Mouse (Mus musculus) heart, postnatal 0 days (tissue): ENCODE data around the gene Kdm4d. TPM values are rescaled to one million over a fixed set of nuclear protein-coding genes. Genes with fewer than 3 reads are reported as not detected.

Source experiments
- ATAC-seq: fragments of 200-750 bp; cut with Nextera tagmentation; 2 replicates; pipeline ENCODE4 v1.8.0; 2017; ENCODE audit warnings: low read depth, moderate number of reproducible peaks, moderate library complexity; ENCODE audit not compliant: insufficient read depth
- DNase-seq: peaks from one replicate; pipeline ENCODE4 v3.0.0-alpha.2; 2016; ENCODE audit warnings: low spot score
- H3K27ac ChIP-seq: fragments of 300-500 bp; sonication (generic); 2 replicates; pipeline ENCODE4 v1.5.1; 2014; ENCODE audit warnings: low read depth, mild to moderate bottlenecking
- H3K27me3 ChIP-seq: fragments of 300-500 bp; sonication (generic); 2 replicates; pipeline ENCODE4 v1.6.1; 2014; ENCODE audit warnings: low read length, mixed read lengths; ENCODE audit not compliant: control insufficient read depth, insufficient read depth
- H3K36me3 ChIP-seq: fragments of 300-500 bp; sonication (generic); replicated peaks from 2 replicates; pipeline ENCODE4 v1.6.1; 2014; ENCODE audit warnings: low read length, mixed read lengths; ENCODE audit not compliant: control insufficient read depth, insufficient read depth
- H3K4me1 ChIP-seq: fragments of 300-500 bp; sonication (generic); 2 replicates; pipeline ENCODE4 v1.6.1; 2014; ENCODE audit warnings: antibody characterized with exemption; ENCODE audit not compliant: control insufficient read depth, insufficient read depth
- H3K4me2 ChIP-seq: fragments of 300-500 bp; sonication (generic); 2 replicates; pipeline ENCODE4 v1.6.1; 2014; ENCODE audit warnings: low read depth, mild to moderate bottlenecking, low read length, moderate library complexity
- H3K4me3 ChIP-seq: fragments of 300-500 bp; sonication (generic); 2 replicates; pipeline ENCODE4 v1.5.1; 2014; ENCODE audit warnings: low read depth, low read length
- H3K9ac ChIP-seq: fragments of 300-500 bp; sonication (generic); replicated peaks from 2 replicates; pipeline ENCODE4 v1.6.1; 2014; ENCODE audit warnings: low read depth, low read length, mixed read lengths
- H3K9me3 ChIP-seq: fragments of 300-500 bp; sonication (generic); replicated peaks from 2 replicates; pipeline ENCODE4 v1.6.1; 2016; ENCODE audit warnings: low read length; ENCODE audit not compliant: control insufficient read depth
- CTCF ChIP-seq: IDR thresholded peaks from 2 replicates; pipeline ENCODE4 v1.5.1; 2016; ENCODE audit warnings: antibody characterized with exemption, control low read depth, low read depth
- EP300 ChIP-seq: IDR thresholded peaks from 2 replicates; pipeline ENCODE4 v1.6.1; 2016; ENCODE audit warnings: antibody characterized with exemption, low read depth
- WGBS: fragments of 180-500 bp; shearing (Covaris S2); extraction: QIAGEN DNeasy Blood & Tissue Kit; methylation state at CpG from one replicate; pipeline ENCODE4 v1.1.7; 2014; 5-methylcytosine and 5-hydroxymethylcytosine counted together
- polyA plus RNA-seq: library from polyadenylated mRNA; unstranded; fragments of >200 nt; fragmentation: Nextera tagmentation; extraction: Ambion mirVana; gene quantifications from 2 replicates; pipeline ENCODE4 v1.2.1, GENCODE M21; 2015
- total RNA-seq: library from RNA; depleted of rRNA; stranded (reverse); fragments of >200 nt; gene quantifications from 2 replicates; pipeline ENCODE4 v1.2.3, GENCODE M21; 2014; ENCODE audit warnings: low replicate concordance; rRNA removed

The Kdm4d gene
- total and polyA plus RNA-seq, 2 experiments from 2014 or later: 0.12 TPM; not detected in 1

DNA sequence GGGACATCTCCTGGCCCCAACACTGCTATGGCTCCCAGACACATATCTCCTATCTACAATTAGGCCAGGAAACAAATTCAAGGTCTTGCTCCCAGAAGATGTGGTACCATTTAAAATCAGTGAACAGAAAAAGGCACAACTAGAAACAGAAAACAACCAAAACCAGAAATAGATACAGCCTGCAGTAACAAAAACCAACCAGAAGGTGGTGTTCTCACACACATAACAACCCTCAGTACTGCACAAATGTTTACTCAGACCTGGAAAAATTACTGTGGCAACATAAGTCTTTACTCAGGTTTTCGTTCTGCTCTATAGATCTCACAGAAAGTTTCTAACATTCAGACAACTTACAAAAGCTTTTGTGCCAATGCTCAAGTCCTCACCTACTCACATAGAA is 59.9 kb downstream of the Kdm4d start:
- 89% methylated on average over 1 of the region's 1 CpGs for WGBS
- DNase-seq: no peak
- Histone ChIP-seq H3K36me3 (no peaks in the 10 kb centered on the region), H3K4me1 (no peaks in the 10 kb centered on the region), H3K27ac (no peak overlapping the region), H3K27me3 (no peaks in the 10 kb centered on the region), H3K9me3 (0 out of 2 replicates have a peak, but pooled peaks cover 5% of the 10 kb centered on the region), H3K9ac (no peak overlapping the region), H3K4me3 (no peak overlapping the region), H3K4me2 (no peak overlapping the region)
- ATAC-seq: no peak
- no peak for TF ChIP-seq CTCF
- TF ChIP-seq EP300: no peak

DNA sequence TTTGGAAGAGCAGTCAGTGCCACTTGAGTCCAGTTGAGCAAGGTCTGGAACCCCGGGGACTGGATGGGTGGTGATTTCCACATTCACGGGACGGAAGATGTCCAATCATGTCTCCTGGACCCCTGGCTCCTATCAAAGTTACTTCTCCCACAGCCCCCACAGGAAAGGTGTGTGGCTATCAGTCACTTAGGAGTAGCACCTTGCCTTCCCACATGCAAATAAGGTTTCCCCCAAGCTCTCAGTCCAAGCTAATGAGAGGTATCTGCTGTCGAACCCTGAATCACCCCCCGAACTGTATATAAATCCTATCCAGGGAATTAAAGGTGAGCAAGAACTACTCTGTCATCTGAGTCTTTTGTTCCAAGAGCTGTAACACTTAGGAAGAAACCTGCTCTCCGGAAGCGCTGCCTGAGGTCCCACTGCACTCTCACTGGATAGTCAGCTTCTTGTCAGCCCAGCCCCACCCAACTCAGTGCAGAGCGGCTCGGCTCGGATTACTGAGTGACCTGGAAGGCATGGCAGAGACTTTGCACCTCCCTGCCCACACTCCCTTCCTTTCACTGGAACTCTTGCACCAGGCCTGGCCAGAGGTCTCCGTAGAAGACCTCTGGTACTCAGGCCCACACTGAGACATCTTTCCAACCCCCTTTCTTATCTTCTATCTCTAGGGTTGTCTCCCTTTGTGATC is 66.9 kb downstream of the Kdm4d start:
- TF ChIP-seq EP300 (no peak), CTCF (no peak)

More for the DNA sequence above, 66.9 kb downstream of the Kdm4d start:
- H3K4me2 ChIP-seq: no peak overlapping the region
- H3K36me3 ChIP-seq: no peaks in the 10 kb centered on the region
- no peak overlapping the region for H3K9ac ChIP-seq
- 0 out of 2 replicates have a peak, but pooled peaks cover 5% of the 10 kb centered on the region for H3K9me3 ChIP-seq
- no peak overlapping the region for H3K4me3 ChIP-seq
- no peaks in the 10 kb centered on the region for H3K27me3 ChIP-seq
- ATAC-seq: no peak
- DNase-seq: no peak
- H3K27ac ChIP-seq: no peak overlapping the region
- H3K4me1 ChIP-seq: no peaks in the 10 kb centered on the region
- 56% methylated on average over 11 of the region's 11 CpGs for WGBS

Other genes with a start within 250 kb of the Kdm4d start
- 8.1 and 17.0 TPM in 2 replicates for gene Sesn3, start 225.4 kb downstream of the Kdm4d start, total RNA-seq
- gene Sesn3, start 225.4 kb downstream of the Kdm4d start, polyA plus RNA-seq: 5.7 and 6.8 TPM in 2 replicates
- 13.5 and 33.6 TPM in 2 replicates for gene Endod1, start 119.0 kb downstream of the Kdm4d start, total RNA-seq
- 5.6 TPM in 2 replicates for gene Endod1, start 119.0 kb downstream of the Kdm4d start, polyA plus RNA-seq
- gene Cwc15, start 135 bp upstream of the Kdm4d start, total RNA-seq: 26.3 and 37.9 TPM in 2 replicates
- gene Cwc15, start 135 bp upstream of the Kdm4d start, polyA plus RNA-seq: 125 and 127 TPM in 2 replicates
- 70.2 and 89.1 TPM in 2 replicates for gene Amotl1, start 144.6 kb upstream of the Kdm4d start, total RNA-seq
- gene Amotl1, start 144.6 kb upstream of the Kdm4d start, polyA plus RNA-seq: 10.4 and 11.7 TPM in 2 replicates
- not detected in 2 replicates for gene Piwil4, start 240.3 kb upstream of the Kdm4d start, total RNA-seq
- 0.07 and 0.12 TPM in 2 replicates for gene Piwil4, start 240.3 kb upstream of the Kdm4d start, polyA plus RNA-seq